Mouse (Mus musculus): Measurements from ENCODE around the gene Car15.
A peak's percentile ranks its signal among the peaks of the same experiment; 100 is the strongest.

- no peak for TF ChIP-seq CTCF (IDR thresholded peaks at IDR 0.05; ENCODE audit: borderline replicate concordance, insufficient read depth, low read depth, low read length)
- peak; percentile 11; the same call in 1 of the 2 replicates for TF ChIP-seq POLR2A (IDR thresholded peaks at IDR 0.05; ENCODE audit: borderline replicate concordance, insufficient read depth, low read length)
These were observed 4.3 kb downstream of the Car15 start for GRCm38 (mm10) chr16:17833681-17834399.
